In the genomic region with DNA sequence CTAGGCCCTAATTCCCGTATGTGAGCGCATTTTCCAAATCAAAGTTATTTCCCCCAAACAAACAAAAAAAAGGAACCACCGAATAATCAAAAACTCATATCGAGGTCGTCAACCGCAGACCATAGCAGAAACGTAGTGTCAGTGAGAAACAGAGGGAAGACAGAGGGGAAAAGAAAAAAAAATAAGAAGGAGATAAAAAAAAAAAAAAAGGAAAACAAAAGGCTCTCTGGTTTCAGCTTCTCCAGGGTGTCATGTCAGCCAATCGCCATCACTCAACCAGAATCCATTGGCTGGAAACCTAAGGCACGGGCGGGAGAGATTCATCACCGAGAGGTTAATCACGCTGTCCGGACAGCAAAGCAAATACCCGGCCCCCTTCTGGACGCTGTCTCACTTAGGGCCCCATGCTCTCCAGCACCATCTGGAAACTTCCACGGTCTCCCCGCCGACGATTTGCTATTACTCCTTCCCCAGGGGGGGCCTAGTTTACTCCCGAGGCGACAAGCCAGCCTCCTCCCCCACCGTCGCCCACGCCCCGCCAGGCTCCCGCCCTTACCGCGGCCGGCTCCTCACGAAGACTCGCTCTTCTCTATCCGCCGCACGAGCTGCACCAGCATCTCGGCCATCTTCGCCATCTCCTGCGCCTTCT, we compare ENCODE assay signal across 8 mouse cellular contexts. TPM values are rescaled to one million over a fixed set of nuclear protein-coding genes. Genes with fewer than 3 reads are reported as not detected.
DNase-seq lines count a peak whose midpoint lies in the region; ATAC-seq and TF ChIP-seq lines count a peak whose summit lies in the region.
"Not testable (repeated sequence)": the region's sequence is repeated elsewhere in the genome, so short reads cannot be mapped to it uniquely, and the experiment has no call there.

No protein-coding gene starts in this region.

- H3K4me3 ChIP-seq in G1E (ENCODE audit: low read depth, low read length): peak overlapping the region; percentile 80
- peak overlapping the region; percentile 57 for H3K4me3 ChIP-seq in forebrain, embryonic 16.5 days (replicated peaks; ENCODE audit: low read length)
- H3K4me3 ChIP-seq in liver, postnatal 0 days (ENCODE audit: low read depth, low read length): peak overlapping the region; percentile 78
- H3K4me3 ChIP-seq in neural tube, embryonic 13.5 days: peak overlapping the region; percentile 74
- H3K4me3 ChIP-seq in testis, adult 2 months (ENCODE audit: control insufficient read depth, low read depth, low read length): peak overlapping the region; percentile 92

- peak; percentile 29 for ATAC-seq in G1E (ENCODE audit: extremely low read depth, insufficient number of reproducible peaks, low FRiP score, poor library complexity, severe bottlenecking)
- peak; percentile 50 for ATAC-seq in forebrain, embryonic 16.5 days
- ATAC-seq in liver, postnatal 0 days: peak; percentile 57
- peak; percentile 59 for ATAC-seq in neural tube, embryonic 13.5 days (ENCODE audit: low read depth)

- peaks cover 16% of the 10 kb centered on the region for H3K27me3 ChIP-seq in G1E (ENCODE audit: insufficient read depth, low read length)
- not testable (repeated sequence) for H3K27me3 ChIP-seq in forebrain, embryonic 16.5 days (replicated peaks; ENCODE audit: control insufficient read depth, insufficient read depth, low read length); liver, postnatal 0 days (ENCODE audit: insufficient read depth, low read length); neural tube, embryonic 13.5 days; testis, adult 2 months (ENCODE audit: control insufficient read depth, insufficient read depth, low read length)

- intact Hi-C loops in heart, postnatal 25 days (cut with DNase I): not testable (repeated sequence)

- peak overlapping the region; percentile 45 for H3K4me2 ChIP-seq in forebrain, embryonic 16.5 days (ENCODE audit: low read length)
- H3K4me2 ChIP-seq in liver, postnatal 0 days (ENCODE audit: low read depth, low read length): peak overlapping the region; percentile 86
- peak overlapping the region; percentile 69 for H3K4me2 ChIP-seq in neural tube, embryonic 13.5 days

- H3K9me3 ChIP-seq in G1E (replicated peaks); forebrain, embryonic 16.5 days (ENCODE audit: control insufficient read depth, low read length); liver, postnatal 0 days (ENCODE audit: low read length); neural tube, embryonic 13.5 days: not testable (repeated sequence)

- H3K4me1 ChIP-seq in G1E (ENCODE audit: insufficient read depth, low read depth, low read length): peaks cover 19% of the 10 kb centered on the region
- peaks cover 13% of the 10 kb centered on the region for H3K4me1 ChIP-seq in forebrain, embryonic 16.5 days (replicated peaks; ENCODE audit: control insufficient read depth, insufficient read depth, low read length)
- H3K4me1 ChIP-seq in liver, postnatal 0 days (ENCODE audit: insufficient read depth): peaks cover 21% of the 10 kb centered on the region
- peaks cover 17% of the 10 kb centered on the region for H3K4me1 ChIP-seq in neural tube, embryonic 13.5 days (replicated peaks)
- not testable (repeated sequence) for H3K4me1 ChIP-seq in testis, adult 2 months (ENCODE audit: control insufficient read depth, insufficient read depth, low read length)

- WGBS in forebrain, embryonic 16.5 days: 5% methylated on average over 33 of the region's 37 CpGs
- WGBS in liver, postnatal 0 days (ENCODE audit: insufficient replicate concordance): 2% methylated on average over 36 of the region's 37 CpGs
- 9% methylated on average over 36 of the region's 37 CpGs for WGBS in neural tube, embryonic 13.5 days

- DNase-seq in G1E (ENCODE audit: low spot score): peak; percentile 65
- peak; percentile 63 to 73 for DNase-seq in cerebellum, adult 18-20 months
- peak; percentile 63 for DNase-seq in heart, postnatal 25 days (ENCODE audit: low spot score)
- peak; percentile 81 to 84 for DNase-seq in layer of hippocampus, adult 18-20 months (ENCODE audit: low spot score in 2 of 2)
- peak; percentile 70 for DNase-seq in liver, postnatal 0 days

- TF ChIP-seq EP300 in liver, postnatal 0 days (IDR thresholded peaks at IDR 0.05; ENCODE audit: low read depth): not testable (repeated sequence)

- not testable (repeated sequence) for TF ChIP-seq POLR2A in testis, adult 2 months (IDR thresholded peaks at IDR 0.05; ENCODE audit: control insufficient read depth, low read depth, low read length)

- H3K9ac ChIP-seq in forebrain, embryonic 16.5 days (replicated peaks; ENCODE audit: low read depth, low read length): peak overlapping the region; percentile 69
- H3K9ac ChIP-seq in liver, postnatal 0 days (replicated peaks): peak overlapping the region; percentile 84
- peak overlapping the region; percentile 88 for H3K9ac ChIP-seq in neural tube, embryonic 13.5 days

- H3K36me3 ChIP-seq in G1E (replicated peaks): peaks cover 27% of the 10 kb centered on the region
- not testable (repeated sequence) for H3K36me3 ChIP-seq in forebrain, embryonic 16.5 days (ENCODE audit: control insufficient read depth, insufficient read depth); liver, postnatal 0 days (replicated peaks; ENCODE audit: insufficient read depth, low read length); testis, adult 2 months (ENCODE audit: control insufficient read depth, insufficient read depth, low read length)
- peaks cover 17% of the 10 kb centered on the region for H3K36me3 ChIP-seq in neural tube, embryonic 13.5 days

- not testable (repeated sequence) for TF ChIP-seq CTCF in G1E (IDR thresholded peaks at IDR 0.05; ENCODE audit: low read depth, low read length); testis, adult 2 months (IDR thresholded peaks at IDR 0.05; ENCODE audit: control insufficient read depth, insufficient read depth, insufficient replicate concordance, low read depth, low read length)
- peak; percentile 18; the same call in 1 of the 2 replicates for TF ChIP-seq CTCF in liver, postnatal 0 days (IDR thresholded peaks at IDR 0.05; ENCODE audit: low read depth)

- peak overlapping the region; percentile 94 for H3K27ac ChIP-seq in forebrain, embryonic 16.5 days (ENCODE audit: low read length)
- H3K27ac ChIP-seq in liver, postnatal 0 days (ENCODE audit: low read depth): peak overlapping the region; percentile 96
- peak overlapping the region; percentile 97 for H3K27ac ChIP-seq in neural tube, embryonic 13.5 days (replicated peaks)
- H3K27ac ChIP-seq in testis, adult 2 months (ENCODE audit: control insufficient read depth, insufficient read depth, low read depth, low read length): peak overlapping the region; percentile 97

RNA-seq across cellular contexts. Expression of gene Mrfap1, which starts 0.8 kb away (rescaled TPM):
- 101 and 106 TPM in 2 replicates for total RNA-seq in G1E (2014; fragmentation: Nextera tagmentation)
- total RNA-seq in G1E (2017): 278 and 310 TPM in 2 replicates
- 98.5 and 126 TPM in 2 replicates for polyA plus RNA-seq in G1E (2012)
- 284 and 308 TPM in 2 replicates for polyA plus RNA-seq in forebrain, embryonic 16.5 days (2015; fragmentation: Nextera tagmentation; extraction: Ambion mirVana)
- total RNA-seq in heart, postnatal 25 days (2021): 100 to 1,000 TPM; 276 to 303 TPM
- 100 to 1,000 TPM; 581 to 596 TPM for total RNA-seq in layer of hippocampus, adult 18-20 months (2021)
- polyA plus RNA-seq in liver, postnatal 0 days (2015; fragmentation: Nextera tagmentation; extraction: Ambion mirVana): 153 and 164 TPM in 2 replicates
- 323 and 340 TPM in 2 replicates for polyA plus RNA-seq in neural tube, embryonic 13.5 days (2015; fragmentation: Nextera tagmentation; extraction: Ambion mirVana)
- 76.5 and 86.7 TPM in 2 replicates for polyA plus RNA-seq in testis, adult 2 months (2012; rRNA removed)

RNA-seq across cellular contexts. Expression of gene Man2b2, which starts 34.7 kb away (rescaled TPM):
- total RNA-seq in G1E (2014; fragmentation: Nextera tagmentation) (43.8 and 45.0 TPM in 2 replicates), G1E (2017) (17.3 and 18.6 TPM in 2 replicates)
- polyA plus RNA-seq in G1E (2012): 39.3 and 43.3 TPM in 2 replicates
- 7.2 and 7.3 TPM in 2 replicates for polyA plus RNA-seq in forebrain, embryonic 16.5 days (2015; fragmentation: Nextera tagmentation; extraction: Ambion mirVana)
- total RNA-seq in heart, postnatal 25 days (2021): 10 to 100 TPM; 14.3 to 14.6 TPM
- 10 to 100 TPM; 28.9 to 31.0 TPM for total RNA-seq in layer of hippocampus, adult 18-20 months (2021)
- polyA plus RNA-seq in liver, postnatal 0 days (2015; fragmentation: Nextera tagmentation; extraction: Ambion mirVana): 15.2 and 17.0 TPM in 2 replicates
- 11.9 and 12.9 TPM in 2 replicates for polyA plus RNA-seq in neural tube, embryonic 13.5 days (2015; fragmentation: Nextera tagmentation; extraction: Ambion mirVana)
- 181 and 185 TPM in 2 replicates for polyA plus RNA-seq in testis, adult 2 months (2012; rRNA removed)

RNA-seq across cellular contexts. Expression of gene Bloc1s4, which starts 47.3 kb away (rescaled TPM):
- total RNA-seq in G1E (2014; fragmentation: Nextera tagmentation) (5.1 and 9.3 TPM in 2 replicates), G1E (2017) (17.6 and 19.7 TPM in 2 replicates)
- polyA plus RNA-seq in G1E (2012): 15.9 and 22.4 TPM in 2 replicates
- polyA plus RNA-seq in forebrain, embryonic 16.5 days (2015; fragmentation: Nextera tagmentation; extraction: Ambion mirVana): 26.0 and 31.4 TPM in 2 replicates
- 10 to 100 TPM; 12.9 to 13.0 TPM for total RNA-seq in heart, postnatal 25 days (2021)
- total RNA-seq in layer of hippocampus, adult 18-20 months (2021): 10 to 100 TPM; 23.7 to 25.2 TPM
- polyA plus RNA-seq in liver, postnatal 0 days (2015; fragmentation: Nextera tagmentation; extraction: Ambion mirVana): 14.6 and 17.9 TPM in 2 replicates
- 26.8 and 29.8 TPM in 2 replicates for polyA plus RNA-seq in neural tube, embryonic 13.5 days (2015; fragmentation: Nextera tagmentation; extraction: Ambion mirVana)
- 22.6 and 22.9 TPM in 2 replicates for polyA plus RNA-seq in testis, adult 2 months (2012; rRNA removed)

Comparison
In these comparisons a context has a peak if more than half of its experiments do, and no peak if none do; other contexts are left out.
1. Peak in every context shown above with its lines: DNase-seq, ATAC-seq, H3K4me3 ChIP-seq and H3K27ac ChIP-seq.